Mouse (Mus musculus): ENCODE measurements around the gene 0610009B22Rik. TPM values are rescaled to one million over a fixed set of nuclear protein-coding genes. Genes with fewer than 3 reads are reported as not detected.

Gene 0610009B22Rik
- polyA plus RNA-seq, 1 experiment from 2014 or later = 88.7 TPM

DNA sequence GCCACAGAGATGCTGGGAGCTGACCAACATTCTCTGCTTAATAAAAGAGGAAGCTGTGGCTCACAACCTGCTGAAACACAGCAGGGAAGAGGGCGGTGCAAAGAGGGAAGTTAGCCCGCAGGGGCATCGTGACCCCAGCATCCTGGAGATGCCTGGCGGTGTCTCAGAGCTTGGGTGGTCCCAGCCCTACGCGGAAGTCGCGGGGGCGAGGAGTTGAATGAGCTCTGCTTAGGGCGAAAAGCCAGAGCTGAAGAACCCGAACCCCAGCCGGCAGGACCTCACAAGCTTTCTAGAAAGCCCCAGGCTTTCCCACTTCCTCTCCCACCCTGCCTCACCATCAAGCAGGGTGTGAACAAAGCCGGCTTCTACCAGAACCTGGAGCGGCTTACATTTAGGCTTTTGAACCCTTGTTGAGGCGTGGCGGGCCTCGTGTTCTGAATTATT, 50.7 kb downstream of the 0610009B22Rik start:
- DNase-seq (ENCODE audit: low spot score) = peak; percentile 69
- H3K9ac ChIP-seq (ENCODE audit: low read length) = peak overlapping the region; percentile 40; the same call in 1 of the 2 replicates
- no peaks in the 10 kb centered on the region for H3K9me3 ChIP-seq (ENCODE audit: control insufficient read depth, low read length)
- no peak overlapping the region for H3K27ac ChIP-seq (ENCODE audit: low read depth, low read length)
- H3K36me3 ChIP-seq (ENCODE audit: control insufficient read depth, insufficient read depth, low read length) = no peaks in the 10 kb centered on the region
- H3K4me2 ChIP-seq (ENCODE audit: low read depth) = 0 out of 2 replicates have a peak overlapping the region, but pooled peaks have one; percentile 1
- no peaks in the 10 kb centered on the region for H3K27me3 ChIP-seq (ENCODE audit: control insufficient read depth, insufficient read depth, low read length)
- H3K4me1 ChIP-seq (ENCODE audit: control insufficient read depth, insufficient read depth, low read length) = peaks cover 3% of the 10 kb centered on the region; the same call in 1 of the 2 replicates
- 3% methylated on average over 17 of the region's 17 CpGs for WGBS
- no peak for ATAC-seq (ENCODE audit: insufficient read depth, low FRiP score, low TSS enrichment)
- H3K4me3 ChIP-seq (ENCODE audit: low read depth, low read length) = no peak overlapping the region

DNA sequence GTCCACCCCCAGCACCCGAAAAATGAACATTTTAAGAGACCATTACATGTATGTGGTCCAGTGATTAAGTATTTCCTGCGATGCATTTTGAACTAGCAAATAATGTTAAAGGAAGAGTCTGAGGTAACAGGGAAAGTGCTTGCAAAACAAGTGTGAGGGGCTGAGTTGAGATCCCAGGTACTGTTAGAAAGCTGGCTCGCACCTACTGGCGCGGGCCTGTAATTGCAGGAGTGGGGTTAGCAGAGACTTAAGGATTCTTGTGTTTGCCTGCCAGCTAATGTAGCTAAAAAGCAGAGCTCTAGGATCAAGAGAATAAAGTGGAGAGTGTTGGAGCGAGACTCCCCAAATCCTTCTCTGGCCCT, 52.4 kb downstream of the 0610009B22Rik start:
- H3K4me3 ChIP-seq (ENCODE audit: low read depth, low read length) = peak overlapping the region; percentile 74

DNA sequence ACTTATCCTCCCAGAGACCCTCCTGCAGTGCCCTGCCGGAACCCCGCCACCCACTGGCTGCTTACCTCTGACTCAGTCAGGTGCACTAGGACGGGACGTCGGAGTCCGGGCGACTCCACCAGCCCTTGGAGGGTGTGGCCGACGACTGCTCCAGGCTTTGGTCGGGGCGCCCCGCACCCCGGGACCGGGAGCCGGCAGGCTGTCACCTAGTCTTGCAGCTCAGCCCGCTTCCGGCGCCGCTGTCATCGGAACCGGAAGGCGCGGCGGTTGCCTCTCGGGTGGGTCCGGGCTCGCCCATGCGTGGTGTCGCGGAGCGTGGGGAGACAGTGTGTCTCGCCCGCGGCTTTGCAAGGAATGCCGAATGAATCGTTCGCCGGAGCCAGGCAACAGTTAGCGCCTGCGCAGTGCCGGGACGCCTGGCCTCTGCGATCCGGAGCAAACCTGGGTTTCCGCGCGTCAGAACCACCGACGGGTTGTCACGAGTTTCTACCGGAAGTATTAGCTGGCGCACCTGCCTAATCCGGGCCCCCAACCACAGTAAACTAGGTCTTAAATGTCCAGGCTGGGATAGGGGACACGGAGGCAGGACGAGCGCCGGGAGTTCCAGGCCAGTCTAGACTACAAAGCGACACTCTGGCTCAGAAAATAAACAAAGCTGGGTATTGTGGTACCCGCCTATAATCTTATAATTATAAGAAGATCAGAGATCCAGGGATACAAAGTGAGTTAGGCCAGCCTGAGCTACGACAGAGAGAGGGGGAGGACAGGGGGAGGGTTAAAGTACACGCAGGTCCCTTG, 53.0 kb downstream of the 0610009B22Rik start, which contains the start of gene Rmnd5b:
Gene Rmnd5b, minus strand, starts transcription at position 372 of the 798 bp plus-strand sequence.
- H3K9me3 ChIP-seq (ENCODE audit: control insufficient read depth, low read length) = no peaks in the 10 kb centered on the region
- peak within 1 kb of the TSS; percentile 77 for H3K4me2 ChIP-seq (ENCODE audit: low read depth)
- H3K27ac ChIP-seq (ENCODE audit: low read depth, low read length) = peak within 1 kb of the TSS; percentile 49; the same call in 1 of the 2 replicates
- peak within 1 kb of the TSS; percentile 72 for H3K9ac ChIP-seq (ENCODE audit: low read length)
- ATAC-seq (ENCODE audit: insufficient read depth, low FRiP score, low TSS enrichment) (peak; percentile 78), DNase-seq (ENCODE audit: low spot score) (peak; percentile 87)
- peak within 1 kb of the TSS; percentile 74 for H3K4me3 ChIP-seq (ENCODE audit: low read depth, low read length)
- H3K27me3 ChIP-seq (ENCODE audit: control insufficient read depth, insufficient read depth, low read length) = no peaks in the 10 kb centered on the region
- WGBS = under 1% methylated on average over 61 of the region's 61 CpGs
- H3K4me1 ChIP-seq (ENCODE audit: control insufficient read depth, insufficient read depth, low read length) = peaks cover 3% of the 10 kb centered on the region; the same call in 1 of the 2 replicates
- no peaks in the 10 kb centered on the region for H3K36me3 ChIP-seq (ENCODE audit: control insufficient read depth, insufficient read depth, low read length)

More for the DNA sequence above, 52.4 kb downstream of the 0610009B22Rik start:
- Histone ChIP-seq H3K27me3 (ENCODE audit: control insufficient read depth, insufficient read depth, low read length) (no peaks in the 10 kb centered on the region), H3K4me1 (ENCODE audit: control insufficient read depth, insufficient read depth, low read length) (peaks cover 3% of the 10 kb centered on the region; the same call in 1 of the 2 replicates), H3K9me3 (ENCODE audit: control insufficient read depth, low read length) (no peaks in the 10 kb centered on the region), H3K27ac (ENCODE audit: low read depth, low read length) (no peak overlapping the region), H3K4me2 (ENCODE audit: low read depth) (peak overlapping the region; percentile 77), H3K36me3 (ENCODE audit: control insufficient read depth, insufficient read depth, low read length) (no peaks in the 10 kb centered on the region), H3K9ac (ENCODE audit: low read length) (peak overlapping the region; percentile 72)
- WGBS = 5% methylated on average over 6 of the region's 6 CpGs
- ATAC-seq (ENCODE audit: insufficient read depth, low FRiP score, low TSS enrichment) (peak; percentile 58; the same call in 1 of the 2 replicates), DNase-seq (ENCODE audit: low spot score) (peak; percentile 73)

Other genes with a start within 250 kb of the 0610009B22Rik start
- 10.1 and 11.0 TPM in 2 replicates for gene Phykpl, start 104.1 kb downstream of the 0610009B22Rik start, polyA plus RNA-seq (2014; fragmentation: Nextera tagmentation; extraction: Ambion mirVana)
- gene Hnrnpab, start 82.0 kb downstream of the 0610009B22Rik start, polyA plus RNA-seq (2014; fragmentation: Nextera tagmentation; extraction: Ambion mirVana) = 764 and 777 TPM in 2 replicates
- gene Nhp2, start 69.1 kb downstream of the 0610009B22Rik start, polyA plus RNA-seq (2014; fragmentation: Nextera tagmentation; extraction: Ambion mirVana) = 155 and 168 TPM in 2 replicates
- gene Rmnd5b, start 53.0 kb downstream of the 0610009B22Rik start, polyA plus RNA-seq (2014; fragmentation: Nextera tagmentation; extraction: Ambion mirVana) = 51.2 and 52.6 TPM in 2 replicates
- gene N4bp3, start 38.0 kb downstream of the 0610009B22Rik start, polyA plus RNA-seq (2014; fragmentation: Nextera tagmentation; extraction: Ambion mirVana) = 12.2 and 13.5 TPM in 2 replicates
- gene D930048N14Rik, start 37.9 kb downstream of the 0610009B22Rik start, polyA plus RNA-seq (2014; fragmentation: Nextera tagmentation; extraction: Ambion mirVana) = 0.74 and 1.4 TPM in 2 replicates
- gene Sec24a, start 74.8 kb upstream of the 0610009B22Rik start, polyA plus RNA-seq (2014; fragmentation: Nextera tagmentation; extraction: Ambion mirVana) = 14.1 and 14.9 TPM in 2 replicates
- 124 and 126 TPM in 2 replicates for gene Sar1b, start 74.8 kb upstream of the 0610009B22Rik start, polyA plus RNA-seq (2014; fragmentation: Nextera tagmentation; extraction: Ambion mirVana)
- gene Jade2, start 168.8 kb upstream of the 0610009B22Rik start, polyA plus RNA-seq (2014; fragmentation: Nextera tagmentation; extraction: Ambion mirVana) = 0.07 and 0.16 TPM in 2 replicates